Mouse (Mus musculus): Measurements from ENCODE around the gene Ece1. TPM values are rescaled to one million over a fixed set of nuclear protein-coding genes. Genes with fewer than 3 reads are reported as not detected.
A peak's percentile ranks its signal among the peaks of the same experiment; 100 is the strongest.

Gene Ece1
- total and polyA plus RNA-seq, 2 experiments from 2014 or later, result 23.0 to 40.0 TPM

DNA sequence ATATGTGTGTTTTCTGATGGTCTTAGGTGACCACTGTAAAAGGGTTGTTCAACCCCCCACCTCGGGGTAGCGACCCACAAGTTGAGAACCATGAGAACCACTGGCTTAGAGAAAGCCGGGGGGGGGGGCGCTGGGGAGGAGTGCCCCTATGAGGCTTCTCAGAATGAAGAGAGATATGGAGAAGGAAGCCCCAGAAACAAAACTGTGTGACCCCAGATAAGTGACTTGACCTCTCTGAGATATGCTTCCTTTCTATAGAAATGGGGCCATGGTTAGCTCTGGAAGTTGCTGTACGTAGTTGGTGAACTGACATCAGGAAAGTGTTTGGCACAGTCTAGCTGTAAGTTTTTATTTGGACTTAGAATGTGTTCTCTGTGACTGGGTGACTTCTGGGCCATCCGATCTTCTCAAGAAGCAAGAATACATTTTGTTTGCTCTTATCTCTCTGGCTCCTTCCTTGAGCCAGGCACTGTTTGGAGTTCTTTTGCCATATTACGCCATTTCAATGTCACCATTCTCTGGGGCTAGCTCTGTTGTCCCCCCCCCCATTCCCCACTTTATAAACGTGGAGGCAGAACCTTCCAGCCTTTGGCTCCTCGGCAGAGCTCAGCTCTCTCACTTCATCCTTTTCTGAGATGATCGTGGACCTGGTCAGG, 25.4 kb downstream of the Ece1 start:
- H3K4me3 ChIP-seq (ENCODE audit: low read length), result no peak overlapping the region

GRCm38 (mm10) chr4:137887993-137888388, 26.0 kb downstream of the Ece1 start:
- DNase-seq (ENCODE audit: low spot score), result no peak
- Histone ChIP-seq H3K27me3 (ENCODE audit: insufficient read depth, low read length) (no peaks in the 10 kb centered on the region), H3K36me3 (ENCODE audit: insufficient read depth, low read length) (no peaks in the 10 kb centered on the region), H3K9ac (replicated peaks; ENCODE audit: low read length) (no peak overlapping the region), H3K4me3 (ENCODE audit: low read length) (no peak overlapping the region), H3K4me1 (ENCODE audit: insufficient read depth, low read length) (peaks cover 30% of the 10 kb centered on the region), H3K4me2 (ENCODE audit: low read depth, low read length) (no peak overlapping the region), H3K27ac (no peak overlapping the region), H3K9me3 (ENCODE audit: low read length) (no peaks in the 10 kb centered on the region)
- WGBS, result 81% methylated on average over 8 of the region's 8 CpGs
- no peak for TF ChIP-seq CTCF (IDR thresholded peaks at IDR 0.05; ENCODE audit: low read depth)
- no peak for ATAC-seq

More for the DNA sequence above, 25.4 kb downstream of the Ece1 start:
- ATAC-seq, result no peak
- Histone ChIP-seq H3K27ac (no peak overlapping the region), H3K4me2 (ENCODE audit: low read depth, low read length) (no peak overlapping the region), H3K36me3 (ENCODE audit: insufficient read depth, low read length) (no peaks in the 10 kb centered on the region), H3K27me3 (ENCODE audit: insufficient read depth, low read length) (no peaks in the 10 kb centered on the region), H3K4me1 (ENCODE audit: insufficient read depth, low read length) (peaks cover 29% of the 10 kb centered on the region), H3K9me3 (ENCODE audit: low read length) (no peaks in the 10 kb centered on the region), H3K9ac (replicated peaks; ENCODE audit: low read length) (no peak overlapping the region)
- 85% methylated on average over 10 of the region's 10 CpGs for WGBS
- no peak for DNase-seq (ENCODE audit: low spot score)
- TF ChIP-seq CTCF (IDR thresholded peaks at IDR 0.05; ENCODE audit: low read depth), result no peak

DNA sequence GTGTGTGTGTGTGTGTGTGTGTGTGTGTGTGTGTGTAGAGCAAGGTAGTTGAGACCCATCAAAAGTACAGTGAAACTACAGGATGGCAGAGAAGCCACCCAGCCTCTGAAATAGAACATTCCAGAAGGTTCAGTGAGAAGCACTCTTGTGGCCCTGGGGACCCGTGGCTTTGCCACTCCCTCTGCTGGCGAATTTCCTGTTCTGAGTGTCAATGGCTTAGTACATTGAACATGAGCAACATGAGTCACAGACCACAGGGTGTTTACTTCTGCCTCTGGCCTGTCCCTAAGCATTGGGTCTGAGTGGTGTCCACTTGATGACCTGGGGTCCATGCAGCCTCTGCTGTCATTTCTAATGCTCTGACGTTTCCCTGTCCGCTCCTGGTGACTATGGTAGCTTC, 28.6 kb downstream of the Ece1 start:
- peak; percentile 49; the same call in 1 of the 2 replicates for TF ChIP-seq CTCF (IDR thresholded peaks at IDR 0.05; ENCODE audit: low read depth)
- Histone ChIP-seq H3K36me3 (ENCODE audit: insufficient read depth, low read length) (no peaks in the 10 kb centered on the region), H3K27me3 (ENCODE audit: insufficient read depth, low read length) (no peaks in the 10 kb centered on the region), H3K27ac (peak overlapping the region; percentile 81; the same call in 1 of the 2 replicates), H3K4me1 (ENCODE audit: insufficient read depth, low read length) (peaks cover 27% of the 10 kb centered on the region), H3K4me2 (ENCODE audit: low read depth, low read length) (no peak overlapping the region), H3K4me3 (ENCODE audit: low read length) (no peak overlapping the region), H3K9me3 (ENCODE audit: low read length) (no peaks in the 10 kb centered on the region), H3K9ac (replicated peaks; ENCODE audit: low read length) (no peak overlapping the region)
- peak; percentile 59 for DNase-seq (ENCODE audit: low spot score)
- 69% methylated on average over 4 of the region's 4 CpGs for WGBS
- ATAC-seq, result no peak

- DNase-seq (ENCODE audit: low spot score) (peak; percentile 79), ATAC-seq (peak; percentile 65)
- H3K9ac ChIP-seq (replicated peaks; ENCODE audit: low read length), result 0 out of 2 replicates have a peak overlapping the region, but pooled peaks have one; percentile 5
- H3K36me3 ChIP-seq (ENCODE audit: insufficient read depth, low read length), result no peaks in the 10 kb centered on the region
- no peak overlapping the region for H3K4me3 ChIP-seq (ENCODE audit: low read length)
- H3K27me3 ChIP-seq (ENCODE audit: insufficient read depth, low read length), result no peaks in the 10 kb centered on the region
- peak overlapping the region; percentile 38 for H3K4me2 ChIP-seq (ENCODE audit: low read depth, low read length)
- TF ChIP-seq CTCF (IDR thresholded peaks at IDR 0.05; ENCODE audit: low read depth), result no peak
- H3K9me3 ChIP-seq (ENCODE audit: low read length), result no peaks in the 10 kb centered on the region
- H3K27ac ChIP-seq, result peak overlapping the region; percentile 81
- peaks cover 37% of the 10 kb centered on the region for H3K4me1 ChIP-seq (ENCODE audit: insufficient read depth, low read length)
- WGBS, result 10% methylated on average over 4 of the region's 4 CpGs
These were observed 29.6 kb downstream of the Ece1 start for GRCm38 (mm10) chr4:137891553-137892145.

DNA sequence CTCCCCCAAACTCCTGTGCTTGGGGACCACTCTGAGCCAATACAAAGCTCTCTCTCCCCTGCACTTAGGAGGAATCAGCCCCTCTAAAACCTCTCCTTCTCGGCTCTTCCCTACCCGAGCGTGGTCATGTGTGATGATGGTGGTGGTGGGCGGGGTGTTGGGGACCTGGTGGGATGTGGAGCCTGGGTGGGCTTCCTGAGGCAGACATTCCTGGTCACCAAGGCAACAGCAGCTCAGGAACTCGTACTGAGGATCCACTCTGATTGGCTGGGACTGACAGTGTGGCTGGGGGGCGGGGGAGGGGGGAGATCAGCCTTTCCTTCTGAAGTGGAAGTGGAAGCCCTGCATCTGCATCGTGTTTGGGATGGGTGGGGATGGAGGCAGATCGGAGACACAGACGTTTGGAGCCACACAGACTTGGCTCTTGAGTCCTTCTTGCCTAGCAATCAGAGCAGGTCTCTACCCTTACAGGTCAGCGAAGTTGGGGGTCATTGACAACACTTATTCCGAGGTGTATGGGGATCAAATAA, 30.7 kb downstream of the Ece1 start:
- no peaks in the 10 kb centered on the region for H3K27me3 ChIP-seq (ENCODE audit: insufficient read depth, low read length)
- TF ChIP-seq CTCF (IDR thresholded peaks at IDR 0.05; ENCODE audit: low read depth), result no peak
- H3K27ac ChIP-seq, result peak overlapping the region; percentile 81
- no peak overlapping the region for H3K4me3 ChIP-seq (ENCODE audit: low read length)
- H3K9me3 ChIP-seq (ENCODE audit: low read length), result no peaks in the 10 kb centered on the region
- 11% methylated on average over 11 of the region's 11 CpGs for WGBS
- H3K4me2 ChIP-seq (ENCODE audit: low read depth, low read length), result peak overlapping the region; percentile 38
- H3K9ac ChIP-seq (replicated peaks; ENCODE audit: low read length), result 0 out of 2 replicates have a peak overlapping the region, but pooled peaks have one; percentile 9
- peak; percentile 82 for ATAC-seq
- peaks cover 49% of the 10 kb centered on the region for H3K4me1 ChIP-seq (ENCODE audit: insufficient read depth, low read length)
- H3K36me3 ChIP-seq (ENCODE audit: insufficient read depth, low read length), result no peaks in the 10 kb centered on the region
- peak; percentile 81 for DNase-seq (ENCODE audit: low spot score)

GRCm38 (mm10) chr4:137896612-137897297, 34.7 kb downstream of the Ece1 start:
- DNase-seq (ENCODE audit: low spot score) (peak; percentile 74), ATAC-seq (peak; percentile 73)
- no peak; the same call in 1 of the 2 replicates for TF ChIP-seq CTCF (IDR thresholded peaks at IDR 0.05; ENCODE audit: low read depth)
- Histone ChIP-seq H3K36me3 (ENCODE audit: insufficient read depth, low read length) (no peaks in the 10 kb centered on the region), H3K9ac (replicated peaks; ENCODE audit: low read length) (peak overlapping the region; percentile 28; the same call in 1 of the 2 replicates), H3K27ac (peak overlapping the region; percentile 75), H3K4me2 (ENCODE audit: low read depth, low read length) (no peak overlapping the region), H3K9me3 (ENCODE audit: low read length) (no peaks in the 10 kb centered on the region), H3K4me1 (ENCODE audit: insufficient read depth, low read length) (peaks cover 43% of the 10 kb centered on the region), H3K27me3 (ENCODE audit: insufficient read depth, low read length) (no peaks in the 10 kb centered on the region), H3K4me3 (ENCODE audit: low read length) (no peak overlapping the region)
- WGBS, result 15% methylated on average over 12 of the region's 12 CpGs
